ENCODE assay signal across 26 mouse cellular contexts in the genomic region with DNA sequence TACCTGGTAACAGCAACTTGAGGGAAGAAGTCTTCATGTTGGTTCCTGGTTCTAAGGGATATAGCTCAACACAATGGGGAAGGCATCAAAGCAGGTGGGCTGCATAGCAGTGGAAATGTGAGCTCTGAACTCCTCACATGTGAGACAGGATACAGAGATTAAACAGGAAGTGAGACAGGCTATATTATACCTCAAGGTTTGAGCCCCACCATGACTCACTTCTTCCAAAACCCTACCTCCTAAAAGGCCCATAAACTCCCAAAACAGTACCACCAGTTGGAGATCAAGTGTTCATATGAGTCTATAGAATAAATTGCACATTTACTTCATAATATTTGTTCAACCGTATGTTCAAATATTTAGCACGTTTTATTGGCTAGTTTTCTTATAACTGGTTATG.
"Had no signal": no experiment of that assay in that cellular context is flagged by ENCODE, and none has a peak within 500 bp of the region (broad histone marks: within the 10 kb centered on the region; RNA-seq: fewer than 3 reads in every experiment).

No protein-coding gene starts in this region.

- H3K4me2 ChIP-seq: heart, embryonic 12.5 days; hindbrain, embryonic 13.5 days; hindbrain, embryonic 15.5 days; kidney, embryonic 15.5 days; limb, embryonic 13.5 days; limb, embryonic 15.5 days; liver, embryonic 12.5 days had no signal

- ATAC-seq: hindbrain, postnatal 0 days; intestine, embryonic 16.5 days; liver, embryonic 12.5 days had no signal

- H3K9ac ChIP-seq: heart, embryonic 12.5 days; hindbrain, embryonic 13.5 days; hindbrain, embryonic 15.5 days; kidney, embryonic 15.5 days; limb, embryonic 13.5 days; limb, embryonic 15.5 days; liver, embryonic 12.5 days; liver, embryonic 14.5 days had no signal

- H3K9me3 ChIP-seq: heart, embryonic 10.5 days; heart, embryonic 12.5 days; hindbrain, embryonic 13.5 days; hindbrain, embryonic 15.5 days; kidney, embryonic 15.5 days; limb, embryonic 13.5 days; limb, embryonic 15.5 days; liver, embryonic 12.5 days had no signal

- H3K36me3 ChIP-seq: heart, embryonic 10.5 days; heart, embryonic 12.5 days; hindbrain, embryonic 13.5 days; hindbrain, embryonic 15.5 days; kidney, embryonic 15.5 days; limb, embryonic 13.5 days; limb, embryonic 15.5 days; liver, embryonic 12.5 days had no signal

- H3K27me3 ChIP-seq: hindbrain, embryonic 13.5 days; hindbrain, embryonic 15.5 days; limb, embryonic 13.5 days; limb, embryonic 15.5 days had no signal

- H3K27ac ChIP-seq: gastrocnemius, adult 2 months; heart, embryonic 10.5 days; hindbrain, embryonic 13.5 days; hindbrain, embryonic 15.5 days; hindbrain, postnatal 0 days; kidney, embryonic 15.5 days; kidney, postnatal 0 days; limb, embryonic 13.5 days; limb, embryonic 15.5 days; liver, embryonic 12.5 days; liver, embryonic 14.5 days had no signal

- H3K4me3 ChIP-seq: gastrocnemius, adult 2 months; heart, embryonic 10.5 days; heart, embryonic 12.5 days; hindbrain, embryonic 13.5 days; hindbrain, embryonic 15.5 days; kidney, embryonic 15.5 days; limb, embryonic 13.5 days; limb, embryonic 15.5 days; liver, embryonic 12.5 days had no signal

- DNase-seq: gastrocnemius, adult 2 months; gastrocnemius, postnatal 10 days; gastrocnemius, postnatal 25 days; heart, adult 18-20 months; heart, postnatal 14 days; heart, postnatal 36 days; kidney, adult 11 months; kidney, adult 2 months; kidney, adult 9 months; kidney, postnatal 14 days; kidney, postnatal 36 days; layer of hippocampus, adult 9-11 months; layer of hippocampus, postnatal 36 days; left cerebral cortex, postnatal 4 days had no signal

- H3K4me1 ChIP-seq: heart, embryonic 10.5 days; heart, embryonic 12.5 days; hindbrain, embryonic 13.5 days; hindbrain, embryonic 15.5 days; kidney, embryonic 15.5 days; limb, embryonic 13.5 days; limb, embryonic 15.5 days; liver, embryonic 12.5 days had no signal
